Mouse (Mus musculus) layer of hippocampus, adult 9-10 months (tissue): ENCODE measurements around the gene Senp6.
"Not testable (repeated sequence)": the region's sequence is repeated elsewhere in the genome, so short reads cannot be mapped to it uniquely, and the experiment has no call there.

Experiments
- DNase-seq: peaks from one replicate; pipeline ENCODE4 v3.0.0; 2022; ENCODE audit warnings: low spot score

Gene Senp6

GRCm38 (mm10) chr9:80080941-80081340 lies 14.2 kb downstream of the Senp6 start:
- DNase-seq, result no peak

GRCm38 (mm10) chr9:80084429-80085092 lies 17.9 kb downstream of the Senp6 start:
- no peak for DNase-seq

- DNase-seq, result no peak
Measured at GRCm38 (mm10) chr9:80085665-80086064, 19.0 kb downstream of the Senp6 start.

- not testable (repeated sequence) for DNase-seq
Measured at GRCm38 (mm10) chr9:80086272-80086966, 19.7 kb downstream of the Senp6 start.

GRCm38 (mm10) chr9:80089409-80089808 lies 22.7 kb downstream of the Senp6 start:
- DNase-seq, result no peak

- DNase-seq, result no peak
Measured at GRCm38 (mm10) chr9:80096325-80096724, 29.6 kb downstream of the Senp6 start.

GRCm38 (mm10) chr9:80145992-80146587 lies 79.4 kb downstream of the Senp6 start:
- no peak for DNase-seq

- DNase-seq, result no peak
Measured at GRCm38 (mm10) chr9:80149594-80149993, 82.9 kb downstream of the Senp6 start.

- peak; percentile 55 for DNase-seq
Measured at GRCm38 (mm10) chr9:80155277-80155676, 88.6 kb downstream of the Senp6 start.

- no peak for DNase-seq
Measured at GRCm38 (mm10) chr9:80156780-80157179, 90.1 kb downstream of the Senp6 start.

- no peak for DNase-seq
Measured at GRCm38 (mm10) chr9:80157840-80158465, 91.2 kb downstream of the Senp6 start.

- DNase-seq, result no peak
Measured at GRCm38 (mm10) chr9:80158937-80159336, 92.2 kb downstream of the Senp6 start.

GRCm38 (mm10) chr9:80161451-80161850 lies 94.7 kb downstream of the Senp6 start:
- no peak for DNase-seq

GRCm38 (mm10) chr9:80163126-80163723 lies 96.5 kb downstream of the Senp6 start:
- DNase-seq, result no peak

GRCm38 (mm10) chr9:80164191-80164590 lies 97.5 kb downstream of the Senp6 start:
- no peak for DNase-seq

- DNase-seq, result peak; percentile 57
Measured at GRCm38 (mm10) chr9:80164611-80165474, 98.1 kb downstream of the Senp6 start, which contains the start of gene Myo6. Myo6 (plus strand) TSS chr9:80165031.

- no peak for DNase-seq
Measured at GRCm38 (mm10) chr9:80165690-80166089, 99.0 kb downstream of the Senp6 start.

- no peak for DNase-seq
Measured at GRCm38 (mm10) chr9:80166425-80166824, 99.7 kb downstream of the Senp6 start.

GRCm38 (mm10) chr9:80167089-80167488 lies 100.4 kb downstream of the Senp6 start:
- DNase-seq, result no peak

- no peak for DNase-seq
Measured at GRCm38 (mm10) chr9:80169551-80169950, 102.8 kb downstream of the Senp6 start.

- DNase-seq, result no peak
Measured at GRCm38 (mm10) chr9:80171241-80171640, 104.5 kb downstream of the Senp6 start.
